Mouse (Mus musculus): ENCODE results near the gene A730061H03Rik.

The A730061H03Rik gene

GRCm38 (mm10) chr14:55560202-55561073 is at the start of gene A730061H03Rik:
A730061H03Rik (minus strand) TSS chr14:55560406.
- peak; percentile 96 for DNase-seq (ENCODE audit: low spot score)

DNA sequence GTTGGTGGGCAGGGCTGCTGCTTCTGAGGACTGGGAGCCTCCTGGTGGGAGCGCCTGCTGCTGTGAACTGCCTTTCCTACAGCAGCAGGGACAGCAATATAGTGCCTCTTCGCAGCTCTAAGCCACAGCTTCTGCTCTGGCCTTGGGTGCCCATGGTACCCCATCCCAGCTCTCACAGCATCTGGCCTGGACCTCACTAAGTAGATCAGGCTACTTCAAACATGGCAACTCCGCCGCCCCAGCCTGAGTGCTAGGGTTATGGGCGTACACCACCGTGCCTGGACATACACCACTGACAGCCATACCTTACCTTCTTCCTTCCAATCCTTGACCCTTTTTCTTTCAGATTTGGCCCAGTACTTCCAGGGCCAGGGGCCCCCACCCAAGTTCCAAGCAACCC is 48.1 kb upstream of the A730061H03Rik start:
- DNase-seq (ENCODE audit: low spot score), result no peak

- DNase-seq (ENCODE audit: low spot score), result no peak
These were observed 45.7 kb upstream of the A730061H03Rik start for GRCm38 (mm10) chr14:55605743-55606459.

DNA sequence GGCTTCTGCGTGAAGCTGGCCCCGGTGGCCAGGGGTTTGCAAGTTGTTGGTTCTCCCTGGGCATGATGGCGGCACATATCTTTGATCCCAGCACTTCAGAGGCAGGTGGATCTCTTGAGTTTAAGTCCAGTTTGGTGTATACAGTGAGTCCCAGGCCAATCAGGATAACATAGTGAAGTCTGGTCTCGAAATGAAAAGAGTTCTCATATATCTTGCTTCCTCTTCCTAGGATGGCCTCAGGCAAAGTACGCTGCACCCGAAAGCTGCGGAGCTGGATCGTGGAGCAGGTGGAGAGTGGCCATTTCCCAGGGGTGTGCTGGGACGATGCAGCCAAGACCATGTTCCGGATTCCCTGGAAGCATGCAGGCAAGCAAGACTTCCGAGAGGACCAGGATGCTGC is 44.6 kb upstream of the A730061H03Rik start:
- no peak for DNase-seq (ENCODE audit: low spot score)

GRCm38 (mm10) chr14:55603633-55604576 is 43.7 kb upstream of the A730061H03Rik start:
- DNase-seq (ENCODE audit: low spot score), result peak; percentile 83

DNA sequence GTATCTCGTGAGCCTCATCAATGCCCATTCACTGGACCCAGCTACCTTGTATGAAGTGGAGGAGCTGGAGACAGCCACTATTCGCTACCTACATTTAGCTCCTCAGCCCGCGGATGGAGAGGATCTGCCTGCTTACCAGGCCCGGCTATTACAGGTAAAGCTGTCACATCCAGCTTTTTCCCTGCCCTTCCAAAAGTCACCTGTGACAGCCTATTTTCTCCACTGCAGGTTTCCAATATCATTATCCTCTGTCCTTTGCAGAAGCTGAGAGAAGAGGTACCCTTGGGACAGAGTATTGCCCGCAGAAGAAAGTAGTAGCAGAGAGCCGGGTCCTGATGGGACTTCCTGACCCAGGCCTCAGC is 43.0 kb upstream of the A730061H03Rik start, which contains the start of gene Irf9:
TSS of gene Irf9 (plus strand) at position 301 of the 362 bp plus-strand sequence.
- no peak for DNase-seq (ENCODE audit: low spot score)

DNA sequence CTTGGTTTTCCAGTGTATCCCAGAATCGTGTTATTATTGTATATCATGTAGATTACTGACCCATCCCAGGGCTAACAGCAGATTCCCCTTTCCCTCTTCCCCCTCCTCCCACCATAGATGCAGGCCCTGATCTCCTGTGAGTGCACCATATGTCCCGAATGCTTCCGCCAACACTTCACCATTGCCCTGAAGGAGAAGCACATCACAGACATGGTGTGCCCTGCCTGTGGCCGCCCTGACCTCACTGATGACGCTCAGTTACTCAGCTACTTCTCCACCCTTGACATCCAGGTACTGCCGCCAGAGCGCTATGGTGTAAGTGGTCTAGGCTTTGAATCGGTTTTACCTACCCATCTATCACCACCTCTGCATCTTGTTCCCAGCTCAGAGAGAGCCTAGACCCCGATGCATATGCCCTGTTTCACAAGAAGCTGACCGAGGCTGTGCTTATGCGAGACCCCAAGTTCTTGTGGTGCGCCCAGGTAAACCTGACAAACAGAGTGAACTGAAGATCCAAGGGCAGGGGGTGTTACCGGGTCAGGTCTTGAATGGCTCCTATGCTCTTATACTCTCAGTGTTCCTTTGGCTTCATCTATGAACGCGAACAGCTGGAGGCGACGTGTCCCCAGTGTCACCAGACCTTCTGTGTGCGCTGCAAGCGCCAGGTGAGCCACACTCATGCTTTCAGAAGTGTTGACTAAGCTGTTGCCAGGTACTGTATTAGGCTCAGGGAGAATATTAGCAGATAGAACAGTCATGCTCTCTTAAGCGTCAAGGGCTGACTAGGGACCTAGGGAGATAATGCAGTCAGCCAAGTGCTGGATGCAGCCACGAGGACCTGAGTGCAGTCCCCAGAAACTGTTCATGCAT is 38.5 kb upstream of the A730061H03Rik start:
- DNase-seq (ENCODE audit: low spot score), result no peak

DNA sequence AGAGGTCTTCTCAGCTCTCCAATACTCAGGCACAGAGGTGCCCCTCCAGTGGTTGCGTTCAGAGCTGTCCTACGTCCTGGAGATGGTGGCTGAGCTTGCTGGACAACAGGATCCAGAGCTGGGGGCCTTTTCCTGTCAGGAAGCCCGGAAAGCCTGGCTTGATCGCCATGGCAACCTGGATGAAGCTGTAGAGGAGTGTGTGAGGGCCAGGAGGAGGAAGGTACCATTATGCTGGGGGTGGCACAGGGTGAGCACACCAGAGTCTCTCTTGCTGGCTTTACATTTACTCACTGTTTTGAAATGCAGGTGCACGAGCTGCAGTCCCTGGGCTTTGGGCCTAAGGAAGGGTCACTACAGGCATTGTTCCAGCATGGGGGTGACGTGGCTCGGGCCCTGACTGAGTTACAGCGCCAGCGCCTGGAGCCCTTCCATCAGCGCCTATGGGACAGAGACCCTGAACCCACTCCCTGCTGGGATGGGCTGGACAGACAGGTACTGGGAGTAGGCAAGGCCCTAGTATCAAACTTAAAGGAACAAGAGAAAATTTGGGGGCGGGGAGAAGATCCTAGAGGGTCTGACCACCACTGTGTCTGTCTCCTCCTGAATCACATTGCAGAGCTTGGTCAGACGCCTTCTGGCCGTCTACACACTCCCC is 36.0 kb upstream of the A730061H03Rik start:
- no peak for DNase-seq (ENCODE audit: low spot score)

GRCm38 (mm10) chr14:55592226-55592625 is 32.0 kb upstream of the A730061H03Rik start:
- DNase-seq (ENCODE audit: low spot score), result no peak

GRCm38 (mm10) chr14:55591331-55591891 is 31.2 kb upstream of the A730061H03Rik start, which contains the start of gene Rnf31:
Rnf31 (plus strand) TSS chr14:55591708.
- peak; percentile 93 for DNase-seq (ENCODE audit: low spot score)

- peak; percentile 97 for DNase-seq (ENCODE audit: low spot score)
These were observed 30.6 kb upstream of the A730061H03Rik start, which contains the start of gene Psme2 for GRCm38 (mm10) chr14:55590748-55591330. Psme2 (minus strand) TSS chr14:55591113.

DNA sequence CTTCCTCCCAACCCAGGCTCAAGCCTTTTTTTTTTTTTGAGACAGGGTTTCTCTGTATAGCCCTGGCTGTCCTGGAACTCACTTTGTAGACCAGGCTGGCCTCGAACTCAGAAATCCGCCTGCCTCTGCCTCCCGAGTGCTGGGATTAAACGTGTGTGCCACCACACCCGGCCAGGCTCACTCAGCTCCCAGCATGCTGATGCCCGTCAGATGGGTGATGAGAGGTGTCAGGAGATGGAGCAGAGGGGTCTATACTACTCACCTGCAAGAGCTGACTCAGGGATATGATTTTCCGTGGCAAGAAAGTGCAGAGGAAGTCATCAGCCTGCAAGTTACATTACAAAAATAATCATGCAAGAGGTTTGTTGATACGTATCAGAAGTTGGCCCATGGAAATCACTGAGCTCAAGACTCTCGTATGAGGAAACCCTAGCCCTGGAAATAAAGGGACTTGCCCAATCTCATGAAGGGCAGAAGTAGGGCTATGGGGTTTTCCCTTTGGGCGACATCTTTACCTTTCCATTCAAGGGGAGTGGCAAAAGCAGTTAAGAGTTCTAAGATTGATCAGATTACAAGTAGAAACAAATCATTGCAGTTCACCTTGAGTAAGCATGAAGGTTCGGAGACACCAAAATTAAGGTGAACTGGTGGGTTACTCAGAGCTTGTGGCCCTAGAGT is 29.7 kb upstream of the A730061H03Rik start:
- DNase-seq (ENCODE audit: low spot score), result peak; percentile 33

GRCm38 (mm10) chr14:55589271-55589670 is 29.1 kb upstream of the A730061H03Rik start:
- no peak for DNase-seq (ENCODE audit: low spot score)

DNA sequence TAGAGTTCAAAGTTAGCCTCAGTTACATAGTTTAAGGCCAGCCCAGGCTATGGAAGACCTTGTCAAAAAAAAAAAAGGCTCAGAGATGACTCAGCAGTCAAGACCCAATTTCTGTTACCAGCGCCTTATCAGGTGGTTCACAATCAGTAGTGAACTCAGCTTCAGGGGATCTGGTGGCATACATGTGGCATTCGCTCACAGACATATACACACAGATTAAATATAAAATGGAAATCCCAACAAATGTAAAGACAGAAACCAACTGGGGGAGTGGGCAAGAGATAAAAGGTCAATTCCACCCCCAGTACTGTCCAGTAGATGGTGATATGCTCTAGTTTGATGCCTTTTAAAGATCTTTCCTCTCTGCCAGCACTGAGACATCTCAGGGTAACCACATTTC is 25.9 kb upstream of the A730061H03Rik start:
- no peak for DNase-seq (ENCODE audit: low spot score)

GRCm38 (mm10) chr14:55585566-55585960 is 25.4 kb upstream of the A730061H03Rik start:
- DNase-seq (ENCODE audit: low spot score), result no peak

DNA sequence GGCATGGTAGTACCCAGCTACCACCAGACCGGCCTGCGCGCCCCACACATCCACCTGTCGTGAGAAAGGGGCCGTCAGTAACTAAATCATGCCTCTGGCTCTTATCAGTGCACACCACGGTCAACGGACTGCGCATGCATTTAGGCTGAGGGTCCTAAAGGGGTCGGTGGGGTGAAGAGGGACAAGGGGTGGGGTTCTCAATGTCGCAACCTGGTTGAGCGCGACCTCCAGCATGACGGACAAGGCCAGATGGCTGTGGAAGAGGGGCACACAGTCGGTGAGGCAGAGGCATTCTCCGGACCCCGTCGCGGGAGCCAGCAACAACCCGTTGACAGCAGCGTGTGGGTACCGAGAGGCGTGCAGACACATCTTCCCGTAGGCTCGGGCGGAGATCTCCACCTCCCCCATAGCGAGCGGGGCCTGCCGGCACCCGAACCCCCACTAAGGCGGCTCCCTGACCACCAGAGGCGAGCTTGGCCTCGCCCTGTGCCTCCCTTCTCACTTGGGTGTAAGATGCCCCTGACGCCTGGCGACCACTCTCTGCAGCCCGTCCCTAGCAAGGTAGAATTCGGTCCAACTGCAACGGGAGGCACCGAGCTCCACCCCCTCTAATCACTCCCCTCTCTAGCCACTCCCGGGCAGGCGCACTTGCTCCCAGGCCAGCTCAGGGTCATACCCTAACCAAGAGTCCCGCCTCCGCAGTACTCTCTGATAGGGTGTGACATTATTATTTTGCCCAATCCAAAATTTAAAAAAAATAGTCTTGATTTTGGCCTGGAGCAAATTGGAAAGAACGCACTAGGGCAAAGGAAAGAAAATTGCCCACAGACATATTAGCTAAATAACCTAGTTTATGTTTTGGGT is 24.7 kb upstream of the A730061H03Rik start, which contains the start of gene Emc9:
TSS of gene Emc9 (minus strand) at position 601 of the 864 bp plus-strand sequence.
- peak; percentile 90 for DNase-seq (ENCODE audit: low spot score)

GRCm38 (mm10) chr14:55584303-55584701 is 24.1 kb upstream of the A730061H03Rik start:
- no peak for DNase-seq (ENCODE audit: low spot score)
